Mouse (Mus musculus): ENCODE data around the gene Kank1.
A peak's percentile ranks its signal among the peaks of the same experiment; 100 is the strongest.

Kank1 gene

GRCm38 (mm10) chr19:25310989-25311388, 74.2 kb downstream of the Kank1 start:
- DNase-seq (ENCODE audit: low spot score in 2 of 2), result no peak

- no peak for DNase-seq (ENCODE audit: low spot score in 2 of 2)
Measured at GRCm38 (mm10) chr19:25311626-25312025, 74.9 kb downstream of the Kank1 start.

GRCm38 (mm10) chr19:25315458-25315889, 78.7 kb downstream of the Kank1 start:
- DNase-seq (ENCODE audit: low spot score in 2 of 2), result peak; percentile 23 to 26

GRCm38 (mm10) chr19:25315993-25316392, 79.2 kb downstream of the Kank1 start:
- no peak for DNase-seq (ENCODE audit: low spot score in 2 of 2)

GRCm38 (mm10) chr19:25324265-25324664, 87.5 kb downstream of the Kank1 start:
- no peak for DNase-seq (ENCODE audit: low spot score in 2 of 2)

- no peak for DNase-seq (ENCODE audit: low spot score in 2 of 2)
Measured at GRCm38 (mm10) chr19:25325113-25326001, 88.6 kb downstream of the Kank1 start.

GRCm38 (mm10) chr19:25326002-25326300, 89.2 kb downstream of the Kank1 start:
- DNase-seq (ENCODE audit: low spot score in 2 of 2), result no peak

- no peak for DNase-seq (ENCODE audit: low spot score in 2 of 2)
Measured at GRCm38 (mm10) chr19:25327633-25328032, 90.9 kb downstream of the Kank1 start.

- DNase-seq (ENCODE audit: low spot score in 2 of 2), result peak in 1 of 2 experiments; percentile 62
Measured at GRCm38 (mm10) chr19:25334360-25334759, 97.6 kb downstream of the Kank1 start.

- no peak for DNase-seq (ENCODE audit: low spot score in 2 of 2)
Measured at GRCm38 (mm10) chr19:25336731-25337130, 100.0 kb downstream of the Kank1 start.

- peak in 1 of 2 experiments; percentile 30 for DNase-seq (ENCODE audit: low spot score in 2 of 2)
Measured at GRCm38 (mm10) chr19:25340630-25341620, 104.2 kb downstream of the Kank1 start.

- no peak for DNase-seq (ENCODE audit: low spot score in 2 of 2)
Measured at GRCm38 (mm10) chr19:25342026-25342425, 105.3 kb downstream of the Kank1 start.

GRCm38 (mm10) chr19:25343657-25344322, 107.0 kb downstream of the Kank1 start:
- DNase-seq (ENCODE audit: low spot score in 2 of 2), result peak; percentile 13 to 30

- no peak for DNase-seq (ENCODE audit: low spot score in 2 of 2)
Measured at GRCm38 (mm10) chr19:25344371-25344770, 107.6 kb downstream of the Kank1 start.

- DNase-seq (ENCODE audit: low spot score in 2 of 2), result no peak
Measured at GRCm38 (mm10) chr19:25345972-25346371, 109.2 kb downstream of the Kank1 start.

- DNase-seq (ENCODE audit: low spot score in 2 of 2), result no peak
Measured at GRCm38 (mm10) chr19:25347515-25347914, 110.7 kb downstream of the Kank1 start.

- DNase-seq (ENCODE audit: low spot score in 2 of 2), result peak in 1 of 2 experiments; percentile 13
Measured at GRCm38 (mm10) chr19:25351257-25351955, 114.6 kb downstream of the Kank1 start.

- DNase-seq (ENCODE audit: low spot score in 2 of 2), result no peak
Measured at GRCm38 (mm10) chr19:25357094-25357493, 120.3 kb downstream of the Kank1 start.

GRCm38 (mm10) chr19:25358486-25359120, 121.8 kb downstream of the Kank1 start:
- DNase-seq (ENCODE audit: low spot score in 2 of 2), result no peak

- DNase-seq (ENCODE audit: low spot score in 2 of 2), result no peak
Measured at GRCm38 (mm10) chr19:25360571-25361029, 123.8 kb downstream of the Kank1 start.

GRCm38 (mm10) chr19:25361956-25362355, 125.2 kb downstream of the Kank1 start:
- DNase-seq (ENCODE audit: low spot score in 2 of 2), result no peak

All from frontal cortex, postnatal 36 days (tissue).